Mouse (Mus musculus): ENCODE measurements at regions not wholly inside any gene's neighbourhood (a gene's known extent, or its start where the extent isn't known, plus 50 kb on each side); places are given as distances from the start of the nearest gene placed in this dataset.

DNA sequence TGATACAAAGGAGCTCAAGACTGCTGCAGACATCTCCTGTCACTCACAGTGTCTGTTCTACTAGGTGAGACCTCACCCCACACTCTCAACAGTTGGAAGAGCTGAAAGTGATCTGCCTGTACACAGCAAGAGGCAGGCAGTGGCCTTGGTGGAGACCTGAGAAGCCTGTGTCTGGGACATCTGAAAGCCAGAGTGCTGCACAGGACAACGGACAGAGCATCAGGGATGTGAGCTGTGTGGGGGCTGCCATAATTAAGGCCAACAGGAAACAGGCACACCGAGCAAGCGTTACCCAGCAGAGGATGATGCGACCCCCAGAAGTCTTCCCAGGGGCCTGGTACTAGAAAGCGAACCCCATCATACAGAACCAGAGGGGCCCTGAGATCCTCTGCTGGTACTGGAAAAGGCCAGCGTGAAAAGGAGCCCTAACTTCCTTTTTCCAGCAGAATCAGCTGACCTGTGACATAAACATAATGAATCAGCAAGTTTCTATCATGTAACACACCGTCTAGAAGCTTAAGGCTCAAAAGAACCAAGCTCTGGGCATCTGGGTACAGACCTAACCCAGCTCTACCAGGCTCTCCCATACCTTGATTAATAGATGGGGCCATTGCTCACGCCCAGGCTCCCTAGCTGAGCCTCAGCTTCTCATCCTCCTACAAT, 105.7 kb downstream of the Plxna1 start:
- peak; percentile 41 for DNase-seq (ENCODE audit: low read depth)

DNA sequence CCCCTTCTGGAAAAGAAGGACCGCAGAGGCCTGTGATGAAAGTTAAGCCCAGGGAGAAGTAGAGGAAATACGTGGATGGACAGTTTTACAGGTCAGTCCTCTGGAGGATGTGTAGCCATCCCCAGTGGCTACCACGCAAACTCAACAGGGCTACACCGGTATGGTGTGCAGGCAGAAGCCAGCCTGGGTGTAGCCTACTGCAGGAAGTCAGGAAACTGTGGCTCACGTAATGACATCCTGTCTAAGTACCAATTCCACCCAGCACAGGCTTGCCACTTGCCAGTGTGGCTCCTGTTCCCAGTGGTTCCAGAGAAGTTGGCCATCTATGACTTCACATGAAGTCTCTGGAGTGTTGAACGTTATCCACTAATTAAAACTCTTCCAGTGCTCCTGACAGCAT, 105.0 kb downstream of the Plxna1 start:
- peak; percentile 6 for DNase-seq (ENCODE audit: low read depth)

DNA sequence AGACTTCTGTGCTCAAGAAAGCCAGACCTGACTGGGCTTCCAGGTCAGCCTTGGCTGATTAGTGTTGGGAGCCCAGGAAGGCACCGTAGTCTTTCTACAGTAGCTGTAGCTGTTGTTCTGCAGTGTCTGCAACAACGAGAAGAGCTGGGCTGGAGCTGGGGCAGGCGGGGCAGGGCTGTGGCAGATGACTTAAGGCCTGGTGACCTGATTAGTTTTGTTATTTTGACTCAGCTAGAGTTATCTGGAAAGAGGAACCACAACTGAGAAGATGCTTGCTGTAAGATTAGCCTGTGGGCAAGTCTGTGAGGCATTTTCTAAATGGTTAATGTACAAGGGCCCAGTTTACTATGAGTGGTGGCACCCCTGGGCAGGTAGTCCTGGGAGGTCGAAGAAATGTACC, 104.3 kb downstream of the Plxna1 start:
- DNase-seq (ENCODE audit: low read depth) = peak; percentile 60

DNA sequence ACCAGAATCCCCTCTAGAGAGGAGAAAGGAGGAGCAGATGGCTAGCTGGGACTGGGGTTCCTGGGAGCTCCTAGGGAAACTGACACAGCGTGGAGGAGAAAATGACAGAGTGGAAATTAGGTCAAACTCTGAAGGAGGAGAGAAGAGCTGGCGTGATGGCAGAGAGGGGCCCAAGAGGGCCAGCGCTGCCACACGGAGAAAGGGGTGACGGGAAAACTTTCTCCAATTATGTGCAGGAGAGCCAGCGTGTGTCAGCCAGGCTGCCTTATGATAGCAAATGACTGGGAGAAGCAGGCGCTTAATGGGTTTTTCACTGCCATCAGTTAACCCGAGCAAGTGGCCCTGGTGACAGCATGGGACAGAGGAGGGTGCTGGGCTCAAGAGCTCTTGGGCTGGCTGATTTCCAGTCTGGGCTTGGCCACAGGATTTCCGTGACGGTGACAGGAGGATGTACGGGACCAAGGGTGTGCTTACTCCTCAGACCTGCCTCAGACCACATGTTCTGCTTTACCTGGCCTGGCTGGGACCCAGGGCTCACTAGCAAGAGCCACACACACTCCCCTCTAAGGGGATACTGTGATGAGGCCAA, 102.9 kb downstream of the Plxna1 start:
- DNase-seq (ENCODE audit: low read depth) = peak; percentile 9

DNA sequence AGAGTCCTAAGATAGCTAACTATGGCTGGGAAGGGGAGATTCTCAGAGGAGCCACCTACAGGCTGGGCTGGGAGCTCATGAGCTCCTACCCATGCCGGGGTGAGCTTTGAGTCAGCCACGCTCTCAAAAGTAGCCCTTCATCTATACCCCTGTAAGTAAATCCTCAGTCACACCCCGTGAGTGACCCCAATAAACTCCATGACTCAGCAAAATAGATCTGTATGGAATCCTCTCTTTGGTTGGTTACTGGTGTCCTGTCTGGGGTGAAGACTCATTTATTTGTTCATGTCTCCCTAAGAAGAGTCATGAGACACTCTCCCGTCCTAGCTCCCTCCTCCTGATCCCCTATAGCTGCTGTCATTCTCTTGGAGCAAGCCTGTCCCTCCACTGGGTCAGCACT, 99.5 kb downstream of the Plxna1 start:
- no peak for DNase-seq (ENCODE audit: low read depth)

DNA sequence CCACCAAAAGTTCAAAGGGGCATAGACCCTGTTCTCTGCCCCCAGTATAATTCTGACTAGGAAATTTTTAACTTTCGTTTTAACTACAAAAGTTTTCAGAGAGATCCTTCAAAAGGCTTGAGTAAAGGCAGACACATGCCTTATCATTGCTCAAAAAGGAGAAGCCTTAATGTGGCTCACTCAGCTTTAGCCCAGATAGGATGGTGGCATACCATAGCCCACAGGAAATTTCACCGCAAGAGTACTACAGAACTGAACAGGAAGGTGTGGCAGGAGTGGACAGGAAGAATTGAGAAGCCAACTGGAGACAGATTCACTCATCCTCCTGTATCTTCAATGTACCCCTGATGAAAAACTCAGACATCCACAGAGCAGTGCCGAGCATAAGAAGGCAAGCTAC, 97.1 kb downstream of the Plxna1 start:
- DNase-seq (ENCODE audit: low read depth) = peak; percentile 65

Measured in 416B (cell line).